Mouse (Mus musculus): Measurements from ENCODE around the gene Mon1a.

The Mon1a gene

GRCm38 (mm10) chr9:107887804-107888266 is at the start of gene Mon1a:
TSS of gene Mon1a (plus strand) at chr9:107888151.
- DNase-seq (ENCODE audit: low read depth, low spot score) = peak; percentile 91

GRCm38 (mm10) chr9:107838869-107839268 is 49.1 kb upstream of the Mon1a start:
- no peak for DNase-seq (ENCODE audit: low read depth, low spot score)

- DNase-seq (ENCODE audit: low read depth, low spot score) = no peak
Observed at GRCm38 (mm10) chr9:107842709-107843108, 45.2 kb upstream of the Mon1a start.

GRCm38 (mm10) chr9:107848922-107849321 is 39.0 kb upstream of the Mon1a start:
- DNase-seq (ENCODE audit: low read depth, low spot score) = no peak

GRCm38 (mm10) chr9:107858343-107858742 is 29.6 kb upstream of the Mon1a start:
- DNase-seq (ENCODE audit: low read depth, low spot score) = no peak

- DNase-seq (ENCODE audit: low read depth, low spot score) = no peak
Observed at GRCm38 (mm10) chr9:107864493-107864892, 23.5 kb upstream of the Mon1a start.

GRCm38 (mm10) chr9:107866081-107866480 is 21.9 kb upstream of the Mon1a start:
- DNase-seq (ENCODE audit: low read depth, low spot score) = peak; percentile 39

GRCm38 (mm10) chr9:107872350-107873098 is 15.4 kb upstream of the Mon1a start:
- peak; percentile 94 for DNase-seq (ENCODE audit: low read depth, low spot score)

GRCm38 (mm10) chr9:107873137-107873536 is 14.8 kb upstream of the Mon1a start, which contains the start of gene Rbm6:
TSS of gene Rbm6 (minus strand) at chr9:107873237.
- DNase-seq (ENCODE audit: low read depth, low spot score) = no peak

GRCm38 (mm10) chr9:107880411-107880810 is 7.5 kb upstream of the Mon1a start:
- no peak for DNase-seq (ENCODE audit: low read depth, low spot score)

GRCm38 (mm10) chr9:107888267-107888850 is 408 bp downstream of the Mon1a start:
- DNase-seq (ENCODE audit: low read depth, low spot score) = peak; percentile 77

GRCm38 (mm10) chr9:107890260-107890659 is 2.3 kb downstream of the Mon1a start:
- no peak for DNase-seq (ENCODE audit: low read depth, low spot score)

GRCm38 (mm10) chr9:107891023-107891422 is 3.1 kb downstream of the Mon1a start:
- DNase-seq (ENCODE audit: low read depth, low spot score) = peak; percentile 64

GRCm38 (mm10) chr9:107898563-107898962 is 10.6 kb downstream of the Mon1a start:
- DNase-seq (ENCODE audit: low read depth, low spot score) = no peak

GRCm38 (mm10) chr9:107899855-107900254 is 11.9 kb downstream of the Mon1a start:
- DNase-seq (ENCODE audit: low read depth, low spot score) = no peak

- DNase-seq (ENCODE audit: low read depth, low spot score) = peak; percentile 95
Observed at GRCm38 (mm10) chr9:107900840-107901626, 13.1 kb downstream of the Mon1a start.

GRCm38 (mm10) chr9:107901627-107901914 is 13.6 kb downstream of the Mon1a start:
- DNase-seq (ENCODE audit: low read depth, low spot score) = no peak

- peak; percentile 93 for DNase-seq (ENCODE audit: low read depth, low spot score)
Observed at GRCm38 (mm10) chr9:107904726-107905125, 16.8 kb downstream of the Mon1a start.

- peak; percentile 79 for DNase-seq (ENCODE audit: low read depth, low spot score)
Observed at GRCm38 (mm10) chr9:107906252-107906966, 18.5 kb downstream of the Mon1a start, which contains the start of gene Mst1r. TSS of gene Mst1r (plus strand) at chr9:107906873.

GRCm38 (mm10) chr9:107906967-107907800 is 19.2 kb downstream of the Mon1a start:
- no peak for DNase-seq (ENCODE audit: low read depth, low spot score)

- DNase-seq (ENCODE audit: low read depth, low spot score) = no peak
Observed at GRCm38 (mm10) chr9:107907801-107908120, 19.8 kb downstream of the Mon1a start.

All from R1 (cell line).